Mouse (Mus musculus) left cerebral cortex, postnatal 25 days (tissue): ENCODE results near the gene Taok1. TPM values are rescaled to one million over a fixed set of nuclear protein-coding genes. Genes with fewer than 3 reads are reported as not detected.
"Not testable (repeated sequence)": the region's sequence is repeated elsewhere in the genome, so short reads cannot be mapped to it uniquely, and the experiment has no call there.

Experiments
- DNase-seq, 2 experiments: peaks; one replicate each; pipeline ENCODE4 v3.0.0; 2022; ENCODE audit warnings: low spot score in 2 of 2, mixed read lengths in 1 of 2
- intact Hi-C: fragments of 180-260 bp; cut with DNase I; formaldehyde crosslinking; loops from one replicate; pipeline ENCODE4 v1.15.1; 2025
- total RNA-seq, 2 experiments: library from RNA; stranded (reverse); gene quantifications; 2 replicates each; pipeline ENCODE4 v1.2.3; 2021

Gene Taok1
- total RNA-seq: 100 to 1,000 TPM; 107 to 108 TPM

GRCm38 (mm10) chr11:77607538-77608455 is at the start of gene Taok1:
Gene Taok1 (minus strand): TSS chr11:77607815.
- DNase-seq: peak; percentile 97
- intact Hi-C loops: loop anchor here (2.0 to 5.0 kb wide), 2 partner anchors 17 to 115 kb away; partner anchors contain the start of gene Git1

GRCm38 (mm10) chr11:77653406-77654190 is 46.0 kb upstream of the Taok1 start:
- intact Hi-C loops: not testable (repeated sequence)

GRCm38 (mm10) chr11:77652484-77652883 is 44.9 kb upstream of the Taok1 start:
- no peak for DNase-seq
- intact Hi-C loops: no loop called here

More at GRCm38 (mm10) chr11:77653406-77654190, 46.0 kb upstream of the Taok1 start:
- DNase-seq: not testable (repeated sequence)

GRCm38 (mm10) chr11:77648878-77649277 is 41.3 kb upstream of the Taok1 start:
- no peak for DNase-seq
- intact Hi-C loops: no loop called here

GRCm38 (mm10) chr11:77645481-77645880 is 37.9 kb upstream of the Taok1 start:
- intact Hi-C loops: no loop called here
- no peak for DNase-seq

- DNase-seq: no peak
- intact Hi-C loops: no loop called here
These were observed 33.8 kb upstream of the Taok1 start for GRCm38 (mm10) chr11:77641390-77641789.

- DNase-seq: peak; percentile 82 to 89
- intact Hi-C loops: loop anchor here (10.0 kb wide), 1 partner anchor 315 kb away; no protein-coding TSS in a partner anchor
These were observed 22.6 kb upstream of the Taok1 start for GRCm38 (mm10) chr11:77630257-77630670.

GRCm38 (mm10) chr11:77629476-77629875 is 21.9 kb upstream of the Taok1 start:
- DNase-seq: peak in 1 of 2 experiments; percentile 27
- intact Hi-C loops: loop anchor here (5.0 kb wide), 1 partner anchor 122 kb away; no protein-coding TSS in a partner anchor

- no peak for DNase-seq
- intact Hi-C loops: loop anchor here (5.0 kb wide), 1 partner anchor 120 kb away; no protein-coding TSS in a partner anchor
These were observed 19.3 kb upstream of the Taok1 start for GRCm38 (mm10) chr11:77626596-77627535.

- intact Hi-C loops: loop anchor here (2.0 to 5.0 kb wide), 3 partner anchors 18 to 134 kb away; partner anchors contain the start of gene Taok1
- peak; percentile 72 to 82 for DNase-seq
These were observed 17.6 kb upstream of the Taok1 start for GRCm38 (mm10) chr11:77625061-77625855.

- peak; percentile 75 to 93 for DNase-seq
- intact Hi-C loops: loop anchor here (2.0 to 5.0 kb wide), 3 partner anchors 18 to 134 kb away; partner anchors contain the start of gene Taok1
These were observed 16.9 kb upstream of the Taok1 start for GRCm38 (mm10) chr11:77624441-77625060.

GRCm38 (mm10) chr11:77624002-77624401 is 16.4 kb upstream of the Taok1 start:
- no peak for DNase-seq
- intact Hi-C loops: loop anchor here (2.0 kb wide), 2 partner anchors 17 to 133 kb away; partner anchors contain the start of gene Taok1

- DNase-seq: no peak
- intact Hi-C loops: no loop called here
These were observed 14.4 kb upstream of the Taok1 start for GRCm38 (mm10) chr11:77621902-77622535.

- intact Hi-C loops: no loop called here
- no peak for DNase-seq
These were observed 7.5 kb upstream of the Taok1 start for GRCm38 (mm10) chr11:77615084-77615624.

- intact Hi-C loops: loop anchor here (2.0 to 5.0 kb wide), 2 partner anchors 18 to 115 kb away; partner anchors contain the start of gene Git1
- peak; percentile 21 to 46 for DNase-seq
These were observed 629 bp downstream of the Taok1 start for GRCm38 (mm10) chr11:77606835-77607537.

GRCm38 (mm10) chr11:77606469-77606834 is 1.2 kb downstream of the Taok1 start:
- no peak for DNase-seq
- intact Hi-C loops: loop anchor here (2.0 to 5.0 kb wide), 2 partner anchors 18 to 114 kb away; partner anchors contain the start of gene Git1
